Mouse (Mus musculus): ENCODE results near the gene Ndufc1. TPM values are rescaled to one million over a fixed set of nuclear protein-coding genes. Genes with fewer than 3 reads are reported as not detected.

Gene Ndufc1
- polyA plus RNA-seq, 1 experiment from 2014 or later = 650 TPM

- H3K4me3 ChIP-seq (ENCODE audit: low read depth, low read length) = no peak overlapping the region
- ATAC-seq (ENCODE audit: insufficient read depth) = no peak
Measured at GRCm38 (mm10) chr3:51366926-51367325, 41.9 kb downstream of the Ndufc1 start.

GRCm38 (mm10) chr3:51365517-51365882 is 43.3 kb downstream of the Ndufc1 start:
- H3K4me2 ChIP-seq = peak overlapping the region; percentile 70
- H3K4me3 ChIP-seq (ENCODE audit: low read depth, low read length) = no peak overlapping the region
- peaks cover 3% of the 10 kb centered on the region; the same call in 1 of the 2 replicates for H3K4me1 ChIP-seq (ENCODE audit: insufficient read depth)
- H3K9ac ChIP-seq = no peak overlapping the region
- WGBS = 4% methylated on average over 3 of the region's 3 CpGs
- DNase-seq (no peak), ATAC-seq (ENCODE audit: insufficient read depth) (no peak)
- TF ChIP-seq CTCF (IDR thresholded peaks at IDR 0.05; ENCODE audit: low read depth) = no peak
- no peak overlapping the region for H3K27ac ChIP-seq (ENCODE audit: low read depth)
- no peaks in the 10 kb centered on the region for H3K36me3 ChIP-seq (ENCODE audit: insufficient read depth)
- H3K27me3 ChIP-seq (ENCODE audit: insufficient read depth, low read length) = no peaks in the 10 kb centered on the region
- H3K9me3 ChIP-seq (ENCODE audit: low read depth, low read length) = no peaks in the 10 kb centered on the region

More at GRCm38 (mm10) chr3:51366926-51367325, 41.9 kb downstream of the Ndufc1 start:
- Histone ChIP-seq H3K9ac (no peak overlapping the region), H3K4me2 (no peak overlapping the region), H3K27me3 (ENCODE audit: insufficient read depth, low read length) (no peaks in the 10 kb centered on the region), H3K4me1 (ENCODE audit: insufficient read depth) (peaks cover 3% of the 10 kb centered on the region; the same call in 1 of the 2 replicates), H3K9me3 (ENCODE audit: low read depth, low read length) (no peaks in the 10 kb centered on the region), H3K36me3 (ENCODE audit: insufficient read depth) (no peaks in the 10 kb centered on the region), H3K27ac (ENCODE audit: low read depth) (no peak overlapping the region)
- no peak for DNase-seq
- no peak for TF ChIP-seq CTCF (IDR thresholded peaks at IDR 0.05; ENCODE audit: low read depth)
- 49% methylated on average over 4 of the region's 4 CpGs for WGBS

- no peaks in the 10 kb centered on the region for H3K9me3 ChIP-seq (ENCODE audit: low read depth, low read length)
- TF ChIP-seq CTCF (IDR thresholded peaks at IDR 0.05; ENCODE audit: low read depth) = peak; percentile 90
- H3K36me3 ChIP-seq (ENCODE audit: insufficient read depth) = no peaks in the 10 kb centered on the region
- H3K27me3 ChIP-seq (ENCODE audit: insufficient read depth, low read length) = no peaks in the 10 kb centered on the region
- H3K27ac ChIP-seq (ENCODE audit: low read depth) = 0 out of 2 replicates have a peak overlapping the region, but pooled peaks have one; percentile 44
- peak overlapping the region; percentile 30; the same call in 1 of the 2 replicates for H3K9ac ChIP-seq
- H3K4me2 ChIP-seq = peak overlapping the region; percentile 70
- peak overlapping the region; percentile 40 for H3K4me3 ChIP-seq (ENCODE audit: low read depth, low read length)
- peak; percentile 91 for ATAC-seq (ENCODE audit: insufficient read depth)
- 6% methylated on average over 31 of the region's 31 CpGs for WGBS
- peak; percentile 92 for DNase-seq
- H3K4me1 ChIP-seq (ENCODE audit: insufficient read depth) = peaks cover 3% of the 10 kb centered on the region; the same call in 1 of the 2 replicates
Measured at GRCm38 (mm10) chr3:51364703-51365516, 43.9 kb downstream of the Ndufc1 start.

GRCm38 (mm10) chr3:51361066-51361465 is 47.7 kb downstream of the Ndufc1 start:
- Histone ChIP-seq H3K27me3 (ENCODE audit: insufficient read depth, low read length) (no peaks in the 10 kb centered on the region), H3K4me1 (ENCODE audit: insufficient read depth) (peaks cover 8% of the 10 kb centered on the region; the same call in 1 of the 2 replicates), H3K9me3 (ENCODE audit: low read depth, low read length) (no peaks in the 10 kb centered on the region), H3K27ac (ENCODE audit: low read depth) (no peak overlapping the region), H3K36me3 (ENCODE audit: insufficient read depth) (no peaks in the 10 kb centered on the region), H3K9ac (no peak overlapping the region), H3K4me3 (ENCODE audit: low read depth, low read length) (no peak overlapping the region), H3K4me2 (peak overlapping the region; percentile 28)
- WGBS = 28% methylated on average over 9 of the region's 9 CpGs
- DNase-seq (peak; percentile 53), ATAC-seq (ENCODE audit: insufficient read depth) (no peak)
- TF ChIP-seq CTCF (IDR thresholded peaks at IDR 0.05; ENCODE audit: low read depth) = no peak

GRCm38 (mm10) chr3:51359558-51360307 is 49.1 kb downstream of the Ndufc1 start:
- H3K27me3 ChIP-seq (ENCODE audit: insufficient read depth, low read length) = no peaks in the 10 kb centered on the region
- H3K4me2 ChIP-seq = peak overlapping the region; percentile 91
- H3K9me3 ChIP-seq (ENCODE audit: low read depth, low read length) = no peaks in the 10 kb centered on the region
- no peak overlapping the region for H3K9ac ChIP-seq
- 17% methylated on average over 14 of the region's 14 CpGs for WGBS
- H3K36me3 ChIP-seq (ENCODE audit: insufficient read depth) = no peaks in the 10 kb centered on the region
- DNase-seq = no peak
- no peak overlapping the region for H3K27ac ChIP-seq (ENCODE audit: low read depth)
- ATAC-seq (ENCODE audit: insufficient read depth) = no peak
- TF ChIP-seq CTCF (IDR thresholded peaks at IDR 0.05; ENCODE audit: low read depth) = no peak
- peak overlapping the region; percentile 64 for H3K4me3 ChIP-seq (ENCODE audit: low read depth, low read length)
- H3K4me1 ChIP-seq (ENCODE audit: insufficient read depth) = peaks cover 8% of the 10 kb centered on the region; the same call in 1 of the 2 replicates

- peak overlapping the region; percentile 64 for H3K4me3 ChIP-seq (ENCODE audit: low read depth, low read length)
- 0 out of 2 replicates have a peak, but pooled peaks cover 5% of the 10 kb centered on the region for H3K4me1 ChIP-seq (ENCODE audit: insufficient read depth)
- no peak for TF ChIP-seq CTCF (IDR thresholded peaks at IDR 0.05; ENCODE audit: low read depth)
- H3K9ac ChIP-seq = peak overlapping the region; percentile 62
- peak; percentile 86 for ATAC-seq (ENCODE audit: insufficient read depth)
- H3K27ac ChIP-seq (ENCODE audit: low read depth) = peak overlapping the region; percentile 61
- no peaks in the 10 kb centered on the region for H3K27me3 ChIP-seq (ENCODE audit: insufficient read depth, low read length)
- no peaks in the 10 kb centered on the region for H3K36me3 ChIP-seq (ENCODE audit: insufficient read depth)
- 1% methylated on average over 50 of the region's 50 CpGs for WGBS
- no peaks in the 10 kb centered on the region for H3K9me3 ChIP-seq (ENCODE audit: low read depth, low read length)
- DNase-seq = peak; percentile 95
- H3K4me2 ChIP-seq = peak overlapping the region; percentile 91
Measured at GRCm38 (mm10) chr3:51358660-51359557, 49.9 kb downstream of the Ndufc1 start.
